ENCODE assay signal across 8 mouse cellular contexts in genomic region chr9:108691371-108691770, GRCm38 (mm10). TPM values are rescaled to one million over a fixed set of nuclear protein-coding genes. Genes with fewer than 3 reads are reported as not detected.
A peak's percentile ranks its signal among the peaks of the same experiment; 100 is the strongest.
DNase-seq lines count a peak whose midpoint lies in the region; ATAC-seq and TF ChIP-seq lines count a peak whose summit lies in the region.

No protein-coding gene starts in this region.

- H3K27ac ChIP-seq in liver, adult 2 months (replicated peaks; ENCODE audit: insufficient read depth, low read depth, low read length): peak overlapping the region; percentile 97
- no peak overlapping the region for H3K27ac ChIP-seq in forebrain, embryonic 11.5 days (ENCODE audit: low read depth, low read length)
- H3K27ac ChIP-seq in intestine, embryonic 16.5 days (ENCODE audit: low read length): peak overlapping the region; percentile 92
- H3K27ac ChIP-seq in midbrain, embryonic 14.5 days (replicated peaks; ENCODE audit: low read depth, low read length): peak overlapping the region; percentile 86

- peak; percentile 44 for DNase-seq in liver, adult 2 months (ENCODE audit: extremely low read depth, low read depth, low spot score)
- DNase-seq in liver: no peak
- no peak for DNase-seq in forebrain, embryonic 11.5 days (ENCODE audit: low spot score)
- no peak for DNase-seq in midbrain, embryonic 14.5 days
- DNase-seq in Muller cell, postnatal 12 days (ENCODE audit: inconsistent ontology term): no peak
- DNase-seq in thymus, postnatal 4 days: no peak
- no peak for DNase-seq in ovary, postnatal 10 days (ENCODE audit: low spot score)

- WGBS in liver, adult 2 months: 63% methylated on average over 8 of the region's 8 CpGs
- WGBS in forebrain, embryonic 11.5 days: 72% methylated on average over 8 of the region's 8 CpGs
- WGBS in intestine, embryonic 16.5 days: 63% methylated on average over 8 of the region's 8 CpGs
- WGBS in midbrain, embryonic 14.5 days: 74% methylated on average over 8 of the region's 8 CpGs

- H3K4me3 ChIP-seq in liver, adult 2 months (ENCODE audit: insufficient read depth, low read depth, low read length): no peak overlapping the region
- peak overlapping the region; percentile 58; the same call in 1 of the 2 replicates for H3K4me3 ChIP-seq in forebrain, embryonic 11.5 days (ENCODE audit: low read depth, low read length)
- H3K4me3 ChIP-seq in intestine, embryonic 16.5 days (ENCODE audit: low read length): peak overlapping the region; percentile 86
- peak overlapping the region; percentile 80 for H3K4me3 ChIP-seq in midbrain, embryonic 14.5 days (replicated peaks; ENCODE audit: low read depth, low read length)

- no peak for ATAC-seq in forebrain, embryonic 11.5 days (replicated peaks; ENCODE audit: low FRiP score)
- ATAC-seq in intestine, embryonic 16.5 days: peak; percentile 22; the same call in 1 of the 2 replicates
- ATAC-seq in midbrain, embryonic 14.5 days (ENCODE audit: low FRiP score, low TSS enrichment): no peak

- H3K27me3 ChIP-seq in liver, adult 2 months (ENCODE audit: control insufficient read depth, insufficient read depth, low read length): no peaks in the 10 kb centered on the region
- no peaks in the 10 kb centered on the region; the same call in 1 of the 2 replicates for H3K27me3 ChIP-seq in forebrain, embryonic 11.5 days (ENCODE audit: control insufficient read depth, insufficient read depth, low read length)
- no peaks in the 10 kb centered on the region for H3K27me3 ChIP-seq in intestine, embryonic 16.5 days (replicated peaks; ENCODE audit: control insufficient read depth, insufficient read depth, low read length)
- H3K27me3 ChIP-seq in midbrain, embryonic 14.5 days (ENCODE audit: control insufficient read depth, insufficient read depth, low read length): no peaks in the 10 kb centered on the region

- H3K9ac ChIP-seq in liver, adult 2 months (ENCODE audit: low read depth, low read length): peak overlapping the region; percentile 80
- peak overlapping the region; percentile 82; the same call in 1 of the 2 replicates for H3K9ac ChIP-seq in forebrain, embryonic 11.5 days (ENCODE audit: low read length)
- peak overlapping the region; percentile 93 for H3K9ac ChIP-seq in intestine, embryonic 16.5 days (ENCODE audit: low read depth, low read length)
- peak overlapping the region; percentile 80 for H3K9ac ChIP-seq in midbrain, embryonic 14.5 days (replicated peaks; ENCODE audit: low read length)

- no peaks in the 10 kb centered on the region for H3K9me3 ChIP-seq in forebrain, embryonic 11.5 days (ENCODE audit: control insufficient read depth, low read length)
- H3K9me3 ChIP-seq in intestine, embryonic 16.5 days (ENCODE audit: control insufficient read depth, low read length): no peaks in the 10 kb centered on the region
- no peaks in the 10 kb centered on the region for H3K9me3 ChIP-seq in midbrain, embryonic 14.5 days (ENCODE audit: control insufficient read depth, low read length)

- no peaks in the 10 kb centered on the region for H3K36me3 ChIP-seq in liver, adult 2 months (ENCODE audit: control insufficient read depth, insufficient read depth, low read length)
- H3K36me3 ChIP-seq in forebrain, embryonic 11.5 days (ENCODE audit: control insufficient read depth, insufficient read depth, low read length): no peaks in the 10 kb centered on the region
- H3K36me3 ChIP-seq in intestine, embryonic 16.5 days (ENCODE audit: control insufficient read depth, insufficient read depth, low read length): no peaks in the 10 kb centered on the region
- no peaks in the 10 kb centered on the region for H3K36me3 ChIP-seq in midbrain, embryonic 14.5 days (ENCODE audit: control insufficient read depth, insufficient read depth, low read length)

- no peak for TF ChIP-seq CTCF in liver, adult 2 months (IDR thresholded peaks at IDR 0.05; ENCODE audit: low read depth, low read length)

- H3K4me2 ChIP-seq in forebrain, embryonic 11.5 days (ENCODE audit: low read depth, low read length, severe bottlenecking): peak overlapping the region; percentile 88
- H3K4me2 ChIP-seq in intestine, embryonic 16.5 days (ENCODE audit: low read depth, low read length): peak overlapping the region; percentile 74
- peak overlapping the region; percentile 80 for H3K4me2 ChIP-seq in midbrain, embryonic 14.5 days (ENCODE audit: low read length)

- H3K4me1 ChIP-seq in liver, adult 2 months (ENCODE audit: control insufficient read depth, insufficient read depth, low read length): peaks cover 50% of the 10 kb centered on the region
- H3K4me1 ChIP-seq in forebrain, embryonic 11.5 days (replicated peaks; ENCODE audit: control insufficient read depth, insufficient read depth, low read length): peaks cover 10% of the 10 kb centered on the region
- peaks cover 47% of the 10 kb centered on the region for H3K4me1 ChIP-seq in intestine, embryonic 16.5 days (ENCODE audit: control insufficient read depth, insufficient read depth, low read length)
- H3K4me1 ChIP-seq in midbrain, embryonic 14.5 days (ENCODE audit: control insufficient read depth, insufficient read depth, low read length): peaks cover 39% of the 10 kb centered on the region

- TF ChIP-seq POLR2A in liver, adult 2 months (IDR thresholded peaks at IDR 0.05; ENCODE audit: extremely low read depth, insufficient read depth, low read length): no peak

- H3K79me2 ChIP-seq in liver, adult 2 months (ENCODE audit: control insufficient read depth, insufficient read depth, low read length): peaks cover 13% of the 10 kb centered on the region; the same call in 1 of the 2 replicates

RNA-seq across cellular contexts. Expression of gene Prkar2a, which starts 2.3 kb away (rescaled TPM):
- 20.0 and 26.2 TPM in 2 replicates for total RNA-seq in liver, adult 2 months (2014; rRNA removed)
- 23.4 and 28.8 TPM in 2 replicates for polyA plus RNA-seq in liver, adult 2 months (2012; rRNA removed)
- 54.1 and 56.8 TPM in 2 replicates for polyA plus RNA-seq in forebrain, embryonic 11.5 days (2014; fragmentation: Nextera tagmentation; extraction: Ambion mirVana)
- polyA plus RNA-seq in intestine, embryonic 16.5 days (2015; fragmentation: Nextera tagmentation; extraction: Ambion mirVana): 32.8 and 36.9 TPM in 2 replicates
- polyA plus RNA-seq in midbrain, embryonic 14.5 days (2014; fragmentation: Nextera tagmentation; extraction: Ambion mirVana): 53.8 and 68.1 TPM in 2 replicates

RNA-seq across cellular contexts. Expression of gene Slc25a20, which starts 29.5 kb away (rescaled TPM):
- total RNA-seq in liver, adult 2 months (2014; rRNA removed): 96.4 and 118 TPM in 2 replicates
- polyA plus RNA-seq in liver, adult 2 months (2012; rRNA removed): 52.5 and 70.6 TPM in 2 replicates
- polyA plus RNA-seq in forebrain, embryonic 11.5 days (2014; fragmentation: Nextera tagmentation; extraction: Ambion mirVana): 22.6 and 26.0 TPM in 2 replicates
- 111 and 117 TPM in 2 replicates for polyA plus RNA-seq in intestine, embryonic 16.5 days (2015; fragmentation: Nextera tagmentation; extraction: Ambion mirVana)
- 26.8 and 33.8 TPM in 2 replicates for polyA plus RNA-seq in midbrain, embryonic 14.5 days (2014; fragmentation: Nextera tagmentation; extraction: Ambion mirVana)

RNA-seq across cellular contexts. Expression of gene Arih2, which starts 42.2 kb away (rescaled TPM):
- 34.0 and 37.1 TPM in 2 replicates for total RNA-seq in liver, adult 2 months (2014; rRNA removed)
- polyA plus RNA-seq in liver, adult 2 months (2012; rRNA removed): 25.5 and 26.8 TPM in 2 replicates
- polyA plus RNA-seq in forebrain, embryonic 11.5 days (2014; fragmentation: Nextera tagmentation; extraction: Ambion mirVana): 61.1 and 62.1 TPM in 2 replicates
- 41.2 and 42.9 TPM in 2 replicates for polyA plus RNA-seq in intestine, embryonic 16.5 days (2015; fragmentation: Nextera tagmentation; extraction: Ambion mirVana)
- polyA plus RNA-seq in midbrain, embryonic 14.5 days (2014; fragmentation: Nextera tagmentation; extraction: Ambion mirVana): 37.6 and 45.3 TPM in 2 replicates
